Mouse (Mus musculus) embryonic fibroblast, embryonic 13.5 days (primary cell): ENCODE measurements around the gene Ranbp3.

Experiments
- CTCF ChIP-seq: IDR thresholded peaks from 2 replicates; pipeline ENCODE4 v1.5.1; 2011; ENCODE audit warnings: mild to moderate bottlenecking, control low read depth, low read length, moderate library complexity, borderline replicate concordance; ENCODE audit not compliant: insufficient read depth
- POLR2A ChIP-seq: IDR thresholded peaks from 2 replicates; pipeline ENCODE4 v1.6.1; 2011; ENCODE audit warnings: low read depth, mild to moderate bottlenecking, control low read depth, low read length, moderate library complexity

DNA sequence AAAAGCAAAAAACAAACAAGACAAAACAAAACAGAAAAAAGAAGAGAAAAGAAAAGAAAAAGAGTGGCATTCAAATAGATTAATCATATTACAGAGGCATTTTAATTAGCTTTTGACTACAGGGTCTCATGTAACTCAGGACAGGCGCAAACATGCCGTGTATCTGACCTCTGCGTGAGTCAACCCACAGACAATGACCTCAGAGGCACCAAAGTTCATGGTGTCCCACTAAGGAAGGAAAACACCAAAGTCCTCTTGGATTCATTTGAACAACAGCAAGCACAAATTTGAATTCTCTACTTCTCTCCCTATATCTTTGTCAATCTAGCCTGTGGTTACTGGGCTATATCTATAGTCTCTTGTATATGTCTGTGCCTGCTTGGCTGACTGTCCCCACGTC lies 29.9 kb upstream of the Ranbp3 start:
- TF ChIP-seq CTCF, result no peak
- no peak for TF ChIP-seq POLR2A
